14 mouse cellular contexts compared by ENCODE assay signal in the genomic region with DNA sequence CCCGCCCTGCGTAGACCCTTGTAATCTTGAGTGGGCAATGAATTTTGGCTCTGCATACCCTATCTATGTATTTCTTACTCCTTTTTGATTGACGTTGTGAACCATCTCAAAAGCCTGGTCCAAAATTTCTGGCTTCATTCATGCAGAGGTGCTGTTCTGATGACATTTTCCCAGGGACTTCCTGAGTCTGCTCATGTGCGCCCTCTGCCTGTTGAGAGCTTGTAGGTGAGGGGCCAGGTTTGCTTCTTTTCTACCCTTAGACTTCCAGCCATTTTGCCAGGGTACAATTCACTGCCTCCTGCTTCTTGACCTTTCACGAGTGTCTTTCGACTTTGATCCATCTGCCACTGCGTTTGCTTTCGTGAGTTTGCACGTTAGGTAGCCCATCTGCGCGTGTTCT. TPM values are rescaled to one million over a fixed set of nuclear protein-coding genes. Genes with fewer than 3 reads are reported as not detected.
DNase-seq lines count a peak whose midpoint lies in the region; ATAC-seq and TF ChIP-seq lines count a peak whose summit lies in the region.
"Not testable (repeated sequence)": the region's sequence is repeated elsewhere in the genome, so short reads cannot be mapped to it uniquely, and the experiment has no call there.
"Had no signal": no experiment of that assay in that cellular context is flagged by ENCODE, and none has a peak within 500 bp of the region (broad histone marks: within the 10 kb centered on the region; RNA-seq: fewer than 3 reads in every experiment).

No protein-coding gene starts in this region.

- H3K4me3 ChIP-seq in heart, adult 2 months; lung, embryonic 14.5 days (ENCODE audit: low read depth, low read length); neural tube, embryonic 13.5 days: not testable (repeated sequence)
- H3K4me3 ChIP-seq in hindbrain, embryonic 13.5 days = 0 out of 2 replicates have a peak overlapping the region, but pooled peaks have one; percentile 9

- peak; percentile 0 for DNase-seq in cerebellum, adult 11 months
- peak; percentile 34 for DNase-seq in embryo, embryonic 11 days
- peak in 1 of 2 experiments; percentile 13 for DNase-seq in heart, adult 2 months
- DNase-seq in layer of hippocampus, postnatal 10 days (ENCODE audit: low spot score in 2 of 2) = peak; percentile 11 to 28
- peak; percentile 46 for DNase-seq in lung, embryonic 14.5 days
- peak; percentile 4 for DNase-seq in urinary bladder, postnatal 14 days (ENCODE audit: low spot score)

- H3K4me2 ChIP-seq in hindbrain, embryonic 13.5 days = peak overlapping the region; percentile 33; the same call in 1 of the 2 replicates
- not testable (repeated sequence) for H3K4me2 ChIP-seq in lung, embryonic 14.5 days
- H3K4me2 ChIP-seq in neural tube, embryonic 13.5 days = peak overlapping the region; percentile 27

- ATAC-seq in hindbrain, embryonic 13.5 days (ENCODE audit: low FRiP score); lung, embryonic 14.5 days (ENCODE audit: insufficient read depth); neural tube, embryonic 13.5 days (ENCODE audit: low read depth): not testable (repeated sequence)

- not testable (repeated sequence) for TF ChIP-seq EP300 in heart, adult 2 months (IDR thresholded peaks at IDR 0.05; ENCODE audit: insufficient read depth, low read depth, low read length)

- H3K4me1 ChIP-seq in heart, adult 2 months (ENCODE audit: control insufficient read depth, insufficient read depth, low read length); hindbrain, embryonic 13.5 days (replicated peaks); lung, embryonic 14.5 days (ENCODE audit: insufficient read depth); neural tube, embryonic 13.5 days (replicated peaks): not testable (repeated sequence)

- intact Hi-C loops in heart, adult 2 months (cut with DNase I) = not testable (repeated sequence)

- H3K27ac ChIP-seq in heart, adult 2 months; hindbrain, embryonic 13.5 days; lung, embryonic 14.5 days (ENCODE audit: low read depth); neural tube, embryonic 13.5 days (replicated peaks): not testable (repeated sequence)

- H3K9me3 ChIP-seq in hindbrain, embryonic 13.5 days; lung, embryonic 14.5 days (ENCODE audit: low read depth, low read length); neural tube, embryonic 13.5 days: not testable (repeated sequence)

- H3K79me2 ChIP-seq in heart, adult 2 months (replicated peaks; ENCODE audit: control insufficient read depth, insufficient read depth, low read length) = not testable (repeated sequence)

- not testable (repeated sequence) for TF ChIP-seq POLR2A in heart, adult 2 months (IDR thresholded peaks at IDR 0.05; ENCODE audit: insufficient read depth, low read depth, low read length)

- not testable (repeated sequence) for H3K27me3 ChIP-seq in heart, adult 2 months (ENCODE audit: control insufficient read depth, insufficient read depth, low read length); hindbrain, embryonic 13.5 days; lung, embryonic 14.5 days (ENCODE audit: insufficient read depth, low read length); neural tube, embryonic 13.5 days

- not testable (repeated sequence) for H3K36me3 ChIP-seq in heart, adult 2 months (ENCODE audit: control insufficient read depth, insufficient read depth, low read length); hindbrain, embryonic 13.5 days; lung, embryonic 14.5 days (ENCODE audit: insufficient read depth); neural tube, embryonic 13.5 days

- 18% methylated on average over 10 of the region's 11 CpGs for WGBS in heart, adult 2 months
- 11% methylated on average over 9 of the region's 11 CpGs for WGBS in hindbrain, embryonic 13.5 days
- WGBS in lung, embryonic 14.5 days = 7% methylated on average over 9 of the region's 11 CpGs
- 11% methylated on average over 9 of the region's 11 CpGs for WGBS in neural tube, embryonic 13.5 days

- not testable (repeated sequence) for H3K9ac ChIP-seq in heart, adult 2 months (ENCODE audit: low read depth, low read length); hindbrain, embryonic 13.5 days; lung, embryonic 14.5 days; neural tube, embryonic 13.5 days

- TF ChIP-seq CTCF in heart, adult 2 months (IDR thresholded peaks at IDR 0.05) = peak; percentile 55
- peak; percentile 56 for TF ChIP-seq CTCF in lung, embryonic 14.5 days (IDR thresholded peaks at IDR 0.05; ENCODE audit: low read depth)

RNA-seq across cellular contexts. Expression of a gene that starts 1.1 kb away (rescaled TPM):
- under 1 TPM; 0.23 to 0.61 TPM for total RNA-seq in heart, adult 2 months (2021)
- 0.12 and 1.2 TPM in 2 replicates for polyA plus RNA-seq in heart, adult 2 months (2012; rRNA removed)
- polyA plus RNA-seq in hindbrain, embryonic 13.5 days (2015; fragmentation: Nextera tagmentation; extraction: Ambion mirVana) = 27.4 and 32.6 TPM in 2 replicates
- 1 to 10 TPM; 5.7 to 9.6 TPM for total RNA-seq in layer of hippocampus, postnatal 10 days (2021)
- 4.9 and 5.6 TPM in 2 replicates for polyA plus RNA-seq in lung, embryonic 14.5 days (2014; fragmentation: Nextera tagmentation; extraction: Ambion mirVana)
- 21.3 and 25.5 TPM in 2 replicates for polyA plus RNA-seq in neural tube, embryonic 13.5 days (2015; fragmentation: Nextera tagmentation; extraction: Ambion mirVana)
- total RNA-seq: CH12.LX; common myeloid progenitor, adult 5-6 weeks had no signal
- polyA plus RNA-seq: large intestine, adult 2 months had no signal

RNA-seq across cellular contexts. Expression of a gene that starts 21.3 kb away (rescaled TPM):
- total RNA-seq in heart, adult 2 months (2021) = not detected
- not detected in 2 replicates for polyA plus RNA-seq in heart, adult 2 months (2012; rRNA removed)
- 0.36 TPM in 1 of 2 replicates, not detected in the other for polyA plus RNA-seq in hindbrain, embryonic 13.5 days (2015; fragmentation: Nextera tagmentation; extraction: Ambion mirVana)
- under 1 TPM in 1 of 2 experiments, not detected in 1; 0.69 TPM for total RNA-seq in layer of hippocampus, postnatal 10 days (2021)
- polyA plus RNA-seq in lung, embryonic 14.5 days (2014; fragmentation: Nextera tagmentation; extraction: Ambion mirVana) = not detected in 2 replicates
- polyA plus RNA-seq in neural tube, embryonic 13.5 days (2015; fragmentation: Nextera tagmentation; extraction: Ambion mirVana) = 0.31 TPM in 1 of 2 replicates, not detected in the other
- total RNA-seq: adrenal gland, postnatal 36 days; CH12.LX; common myeloid progenitor, adult 5-6 weeks; gastrocnemius, postnatal 4 days; left cerebral cortex, postnatal 36 days had no signal
- polyA plus RNA-seq: large intestine, adult 2 months had no signal
